Mouse (Mus musculus) cerebellum, adult 2 months (tissue): ENCODE measurements at regions not wholly inside any gene's neighbourhood (a gene's known extent, or its start where the extent isn't known, plus 50 kb on each side); places are given as distances from the start of the nearest gene placed in this dataset.

Experiments used
- CTCF ChIP-seq: fragments of 200-500 bp; IDR thresholded peaks from 2 replicates; pipeline ENCODE4 v1.5.1; 2011; ENCODE audit warnings: low read depth, mild to moderate bottlenecking, control low read depth, low read length, moderate library complexity, borderline replicate concordance; ENCODE audit not compliant: insufficient read depth
- POLR2A ChIP-seq: fragments of 200-500 bp; IDR thresholded peaks from 2 replicates; pipeline ENCODE4 v1.6.1; 2011; ENCODE audit warnings: low read length, control low read depth, borderline replicate concordance; ENCODE audit not compliant: insufficient read depth

- no peak for TF ChIP-seq POLR2A
- TF ChIP-seq CTCF: no peak
Observed at GRCm38 (mm10) chr10:117528575-117529268, 100.6 kb upstream of the Cpm start.
